Mouse (Mus musculus) thymus, postnatal 14 days (tissue): Measurements from ENCODE around the gene Prr32.

Experiments used
- DNase-seq: peaks from one replicate; pipeline ENCODE4 v3.0.0; 2021

Prr32 gene

GRCm38 (mm10) chrX:45090604-45091003 is at the start of gene Prr32:
Prr32 (plus strand) TSS chrX:45090904.
- DNase-seq: no peak
